Mouse (Mus musculus): ENCODE data around the gene Ccr5.

Ccr5 gene

GRCm38 (mm10) chr9:124138055-124138775 is 16.9 kb downstream of the Ccr5 start:
- DNase-seq (ENCODE audit: low spot score): no peak

DNA sequence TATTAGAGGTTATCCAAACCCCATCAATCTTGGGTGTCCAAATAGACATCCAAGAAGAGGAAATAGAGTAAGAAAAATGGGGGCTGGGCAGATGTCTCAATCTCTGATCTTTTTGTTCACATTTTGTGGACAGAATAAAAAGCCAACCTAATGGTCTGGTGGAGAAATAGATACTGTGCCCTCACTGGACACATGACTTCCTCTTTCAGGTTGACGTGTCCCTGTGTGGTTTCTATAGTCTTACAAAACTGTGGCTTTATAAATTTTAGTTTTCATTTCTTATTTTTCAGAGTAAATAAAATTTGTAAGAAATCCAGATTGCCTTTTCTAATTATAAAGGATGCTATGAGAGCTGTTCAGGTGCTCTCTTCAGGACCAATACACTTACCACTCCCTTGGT is 22.3 kb downstream of the Ccr5 start:
- DNase-seq (ENCODE audit: low spot score): no peak

DNA sequence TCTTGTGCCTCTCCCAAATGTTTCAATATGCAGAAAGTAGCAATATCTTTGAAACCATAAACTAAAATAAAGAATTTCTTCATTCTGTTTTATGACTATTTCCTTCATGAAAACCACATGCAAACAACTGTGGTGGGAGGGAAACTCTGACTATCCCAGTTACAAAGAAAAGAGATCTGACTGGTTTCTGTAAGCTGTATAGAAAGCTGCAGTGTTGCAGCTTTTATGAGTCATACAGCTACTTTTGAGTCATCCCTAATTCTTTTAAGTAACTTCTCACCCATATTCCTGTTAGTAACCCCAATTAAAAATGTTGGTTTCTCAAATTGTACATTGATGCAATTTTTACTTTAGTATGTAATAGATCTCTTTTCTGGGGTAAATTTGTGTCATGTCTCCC is 25.0 kb downstream of the Ccr5 start:
- DNase-seq (ENCODE audit: low spot score): no peak
